Mouse (Mus musculus) hematopoietic multipotent progenitor cell, adult 10-12 weeks (in vitro differentiated cells): ENCODE data around the gene Ppp1ca. TPM values are rescaled to one million over a fixed set of nuclear protein-coding genes. Genes with fewer than 3 reads are reported as not detected.

ENCODE experiments used
- polyA plus RNA-seq: library from polyadenylated mRNA; stranded (reverse); fragments of >175 nt; gene quantifications from 2 replicates; pipeline ENCODE4 v1.2.3, GENCODE M21; 2012; ENCODE audit warnings: low replicate concordance

Gene Ppp1ca
- 456 and 607 TPM in 2 replicates for polyA plus RNA-seq

DNA sequence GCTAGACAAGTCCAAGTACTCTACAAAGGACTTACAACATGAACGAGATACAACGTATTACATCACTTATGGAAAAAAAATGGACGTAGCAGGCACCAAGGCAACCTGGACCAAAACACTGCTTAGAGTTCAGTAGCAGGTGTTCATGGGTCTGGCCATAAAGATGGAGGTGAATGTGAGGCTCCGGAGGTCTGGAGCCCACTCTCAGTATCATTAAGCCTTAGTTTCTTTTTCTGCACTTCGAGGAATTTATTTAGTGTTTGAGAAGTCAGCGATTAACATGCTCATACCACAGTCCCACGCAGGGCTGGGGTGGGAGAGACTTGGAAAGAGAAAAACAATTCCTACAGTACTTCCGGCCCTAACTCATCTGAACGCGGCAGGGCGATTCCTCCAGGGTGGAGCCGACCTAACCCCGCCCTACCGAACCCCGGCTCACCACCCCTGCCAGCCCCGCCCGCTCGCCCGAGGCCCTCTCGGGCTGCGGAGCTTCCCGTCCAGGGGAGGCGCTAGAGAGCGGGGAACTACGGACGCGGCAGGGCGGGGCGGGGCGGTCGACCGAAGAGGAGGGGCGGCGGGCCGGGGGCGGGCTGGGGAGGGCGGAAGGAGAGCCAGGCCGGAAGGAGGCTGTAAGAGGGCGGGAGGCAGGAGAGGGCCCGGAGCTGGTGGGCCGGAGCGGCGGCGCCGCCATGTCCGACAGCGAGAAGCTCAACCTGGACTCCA is at the start of gene Ppp1ca:
TSS of gene Ppp1ca (plus strand) at position 538 of the 723 bp plus-strand sequence.

DNA sequence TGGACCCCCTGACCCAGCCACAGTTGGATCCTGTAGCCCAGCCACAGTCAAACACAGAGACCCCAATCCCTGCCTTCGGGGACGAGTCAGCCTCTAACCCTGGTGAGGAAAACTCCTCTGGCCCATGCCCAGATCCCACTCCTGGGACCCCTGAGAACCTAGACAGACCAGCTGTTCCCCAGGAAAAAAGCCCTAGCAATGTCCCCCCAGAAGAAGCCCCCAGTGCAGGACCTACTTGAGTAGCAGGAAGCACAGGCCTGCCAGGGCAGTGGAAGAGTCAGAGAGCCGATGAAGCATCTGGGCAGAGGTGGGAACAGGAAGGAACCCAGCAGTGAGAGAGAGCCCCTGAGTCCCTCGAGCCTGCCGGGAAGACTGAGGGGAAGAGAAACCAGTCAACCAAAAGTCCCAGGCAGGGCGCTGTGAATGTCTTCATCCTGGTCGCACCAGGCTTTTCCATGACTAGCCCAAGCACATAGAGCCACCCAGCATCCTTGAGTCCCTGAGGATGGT is 48.1 kb upstream of the Ppp1ca start, which contains the start of gene Cabp4:
TSS of gene Cabp4 (minus strand) at position 275 of the 510 bp plus-strand sequence.

GRCm38 (mm10) chr19:4148491-4148806 is 43.4 kb upstream of the Ppp1ca start, which contains the start of gene Coro1b:
Gene Coro1b (plus strand): TSS chr19:4148619.

DNA sequence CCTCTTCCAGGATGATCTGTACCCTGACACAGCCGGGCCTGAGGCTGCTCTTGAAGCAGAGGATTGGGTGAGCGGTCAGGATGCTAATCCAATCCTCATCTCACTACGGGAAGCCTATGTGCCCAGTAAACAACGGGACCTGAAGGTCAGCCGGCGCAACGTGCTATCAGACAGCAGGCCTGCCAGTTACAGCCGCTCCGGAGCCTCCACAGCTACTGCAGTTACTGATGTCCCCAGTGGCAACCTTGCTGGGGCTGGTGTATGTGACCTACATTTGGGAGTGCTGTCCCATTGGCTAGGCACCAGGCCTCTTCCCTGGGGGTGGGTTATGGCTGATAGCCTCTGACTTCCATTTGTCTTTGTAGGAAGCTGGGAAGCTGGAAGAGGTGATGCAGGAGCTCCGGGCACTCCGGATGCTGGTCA is 38.6 kb upstream of the Ppp1ca start, which contains the start of gene Ptprcap:
TSS of gene Ptprcap (plus strand) at position 373 of the 423 bp plus-strand sequence.

GRCm38 (mm10) chr19:4162646-4163542 is 29.0 kb upstream of the Ppp1ca start, which contains the start of gene Rps6kb2:
Gene Rps6kb2 (minus strand): TSS chr19:4163354.

DNA sequence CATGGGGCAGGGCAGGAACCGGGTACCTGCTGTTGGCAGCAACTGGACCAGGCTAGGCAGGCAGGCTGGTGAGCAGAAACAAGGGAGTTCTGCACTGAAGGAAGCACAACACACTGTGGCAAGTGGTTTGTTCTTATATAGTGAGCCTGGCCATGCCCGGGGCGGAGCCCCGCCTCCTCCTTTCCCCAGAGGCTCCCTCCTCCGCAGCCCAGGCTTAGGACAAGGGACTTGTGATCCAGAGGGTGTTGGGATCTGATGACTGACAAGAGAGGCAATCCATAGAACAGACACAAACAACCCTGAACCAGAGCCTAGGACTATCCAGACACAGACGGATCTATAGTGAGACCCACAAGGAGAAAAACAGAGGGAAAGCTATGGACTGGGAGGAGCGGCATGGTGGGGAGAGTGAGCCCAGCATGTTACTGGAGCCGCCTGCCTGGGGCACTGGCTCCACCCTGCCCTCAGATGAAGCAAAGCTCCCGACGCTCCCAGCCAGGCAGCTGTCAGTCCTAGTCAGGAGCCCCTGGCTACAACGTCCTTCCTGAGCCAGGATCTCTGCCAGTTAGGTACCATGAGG is 16.4 kb upstream of the Ppp1ca start, which contains the start of gene Carns1:
TSS of gene Carns1 (minus strand) at position 112 of the 580 bp plus-strand sequence.

GRCm38 (mm10) chr19:4190831-4191334 is 982 bp upstream of the Ppp1ca start, which contains the start of gene Tbc1d10c:
Gene Tbc1d10c (minus strand): TSS chr19:4191284.

DNA sequence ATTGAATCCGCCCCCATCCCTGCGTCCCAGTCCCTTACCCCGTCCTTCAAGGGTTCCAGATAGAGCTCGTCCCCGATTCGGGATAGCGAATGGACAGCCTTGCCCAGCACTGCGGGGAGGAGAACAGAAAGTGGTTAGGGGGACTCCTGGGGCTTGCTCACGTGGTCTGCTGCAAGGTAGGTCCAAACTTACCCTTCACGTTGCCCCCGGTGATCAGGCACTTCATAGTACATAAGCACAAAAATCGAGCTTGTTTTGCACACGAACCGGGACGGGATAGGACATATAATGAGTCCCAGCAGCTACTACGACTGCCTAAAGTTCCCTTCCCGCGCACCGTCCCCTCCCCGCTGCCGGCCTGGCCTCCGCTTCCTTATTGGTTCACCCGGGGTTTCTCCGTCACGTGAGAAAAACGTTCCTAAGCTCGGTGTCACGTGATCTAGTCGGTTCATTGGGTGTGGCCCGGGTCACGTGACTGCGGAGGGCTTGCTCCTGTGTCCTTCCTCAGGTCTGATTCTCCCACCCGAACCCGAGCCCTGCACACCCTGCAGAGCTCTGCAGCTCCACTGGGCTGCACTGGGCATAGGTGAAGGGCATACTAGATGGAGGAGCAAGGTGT is 9.5 kb downstream of the Ppp1ca start, which contains the start of gene Rad9a:
TSS of gene Rad9a (minus strand) at position 372 of the 619 bp plus-strand sequence.

DNA sequence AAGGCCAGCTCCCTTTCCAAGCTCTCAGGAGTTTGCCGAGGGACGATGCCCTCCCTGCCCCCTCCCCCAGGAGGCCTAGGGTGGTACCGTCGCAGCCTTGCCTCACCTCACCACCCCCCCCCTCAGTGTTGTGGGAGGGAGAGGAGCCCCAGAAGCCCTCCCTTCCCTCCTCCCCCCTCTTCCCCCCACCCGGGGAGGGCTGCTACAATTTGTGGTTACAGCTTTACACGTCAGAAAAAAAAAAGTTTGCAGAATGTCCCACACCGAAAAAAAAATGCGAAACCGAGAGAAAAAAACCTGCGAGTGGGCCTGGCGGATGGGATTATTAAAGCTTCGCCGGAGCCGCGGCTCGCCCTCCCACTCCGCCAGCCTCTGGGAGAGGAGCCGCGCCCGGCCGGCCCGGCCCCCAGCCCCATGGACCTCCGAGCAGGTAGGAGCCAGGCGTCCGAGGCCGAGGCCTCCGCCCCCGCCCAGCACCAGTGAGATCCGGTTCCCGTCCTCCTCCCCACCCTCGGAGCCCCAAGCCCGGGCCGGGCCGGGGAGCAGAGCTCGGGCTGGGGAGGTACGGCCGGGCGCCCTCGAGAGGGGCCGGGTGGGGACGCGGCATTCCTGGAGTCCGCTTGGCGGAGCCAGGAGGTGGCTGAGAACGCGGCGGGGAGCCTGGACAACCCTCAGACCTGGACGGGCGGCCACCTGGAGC is 22.4 kb downstream of the Ppp1ca start, which contains the start of the genes Clcf1 and AC109138.7:
TSS of gene Clcf1 (plus strand) at position 168 of the 700 bp plus-strand sequence.
TSS of gene AC109138.7 (plus strand) at position 287 of the 700 bp plus-strand sequence.

DNA sequence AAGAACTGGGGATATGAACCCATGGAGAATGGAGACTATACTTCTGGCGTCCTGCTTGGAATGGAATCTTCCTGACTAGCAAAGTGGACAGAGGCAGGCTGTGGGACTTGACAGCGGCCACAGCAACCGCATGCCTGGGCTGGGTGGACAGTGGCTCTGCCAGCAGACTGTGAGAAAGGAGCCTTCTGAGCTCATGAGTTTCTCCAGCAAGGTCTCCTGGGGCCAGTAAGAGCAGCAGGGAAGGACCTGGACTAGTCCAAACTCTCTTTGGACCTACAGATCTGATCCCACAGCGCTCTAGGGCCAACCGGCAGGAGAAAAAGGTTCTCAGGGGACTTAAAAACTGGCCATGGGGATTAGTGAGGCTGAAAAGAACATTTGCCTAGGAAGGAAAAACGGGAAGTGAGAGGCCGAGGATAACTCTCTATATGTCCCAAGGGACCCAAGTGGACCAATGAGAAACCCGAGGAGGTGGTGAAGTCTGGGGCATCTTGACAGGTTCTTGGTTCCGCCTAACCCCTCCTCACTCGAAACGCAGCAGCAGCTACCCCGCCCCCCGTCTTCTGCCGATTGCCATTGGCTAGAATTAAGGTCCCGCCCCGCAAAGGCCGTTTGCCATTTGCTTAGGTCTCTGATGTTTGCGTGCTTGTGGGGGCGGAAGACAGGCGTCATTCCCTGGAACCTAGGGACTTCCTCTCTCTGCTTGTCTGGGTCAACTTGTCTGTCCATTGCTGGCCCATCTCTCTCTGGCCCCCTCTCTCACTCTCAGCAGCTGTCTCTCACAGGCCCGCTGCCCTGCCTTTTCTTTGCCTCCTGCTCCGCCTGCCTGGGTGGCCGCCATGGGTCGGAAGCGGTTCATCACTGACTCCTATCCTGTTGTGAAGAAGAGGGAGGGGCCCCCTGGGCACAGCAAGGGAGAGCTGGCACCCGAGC is 39.7 kb downstream of the Ppp1ca start, which contains the start of gene Pold4:
TSS of gene Pold4 (plus strand) at position 647 of the 933 bp plus-strand sequence.

Other genes starting within 250 kb of the Ppp1ca start
- gene Aldh3b3, start 233.4 kb upstream of the Ppp1ca start, polyA plus RNA-seq, result 0.03 TPM in 1 of 2 replicates, not detected in the other
- 0.14 and 1.1 TPM in 2 replicates for gene Aldh3b2, start 219.7 kb upstream of the Ppp1ca start, polyA plus RNA-seq
- 0.24 and 2.2 TPM in 2 replicates for gene Acy3, start 205.5 kb upstream of the Ppp1ca start, polyA plus RNA-seq
- gene Tbx10, start 199.3 kb upstream of the Ppp1ca start, polyA plus RNA-seq, result not detected in 2 replicates
- gene Nudt8, start 191.5 kb upstream of the Ppp1ca start, polyA plus RNA-seq, result 15.0 and 27.5 TPM in 2 replicates
- gene Gm49405, start 191.4 kb upstream of the Ppp1ca start, polyA plus RNA-seq, result 6.1 and 8.0 TPM in 2 replicates
- gene Doc2g, start 188.8 kb upstream of the Ppp1ca start, polyA plus RNA-seq, result 8.9 and 23.7 TPM in 2 replicates
- gene Ndufv1, start 179.3 kb upstream of the Ppp1ca start, polyA plus RNA-seq, result 57.0 and 132 TPM in 2 replicates
- 64.6 and 210 TPM in 2 replicates for gene Gstp1, start 154.1 kb upstream of the Ppp1ca start, polyA plus RNA-seq
- gene Gstp2, start 146.0 kb upstream of the Ppp1ca start, polyA plus RNA-seq, result 0.47 and 0.56 TPM in 2 replicates
- 8.4 and 10.8 TPM in 2 replicates for gene Gstp3, start 132.5 kb upstream of the Ppp1ca start, polyA plus RNA-seq
- not detected in 2 replicates for gene Cabp2, start 110.5 kb upstream of the Ppp1ca start, polyA plus RNA-seq
- gene Cdk2ap2, start 94.9 kb upstream of the Ppp1ca start, polyA plus RNA-seq, result 251 and 401 TPM in 2 replicates
- 226 and 266 TPM in 2 replicates for gene Pitpnm1, start 92.1 kb upstream of the Ppp1ca start, polyA plus RNA-seq
- gene Aip, start 66.2 kb upstream of the Ppp1ca start, polyA plus RNA-seq, result 166 and 283 TPM in 2 replicates
- gene Gpr152, start 52.3 kb upstream of the Ppp1ca start, polyA plus RNA-seq, result 0.06 TPM in 1 of 2 replicates, not detected in the other
- gene Cabp4, start 48.0 kb upstream of the Ppp1ca start, polyA plus RNA-seq, result 2.9 and 3.2 TPM in 2 replicates
- 197 and 258 TPM in 2 replicates for gene Coro1b, start 43.4 kb upstream of the Ppp1ca start, polyA plus RNA-seq
- gene Ptprcap, start 38.5 kb upstream of the Ppp1ca start, polyA plus RNA-seq, result 1,796 and 2,730 TPM in 2 replicates
- 46.3 and 105 TPM in 2 replicates for gene Rps6kb2, start 28.7 kb upstream of the Ppp1ca start, polyA plus RNA-seq
- 40.4 and 54.0 TPM in 2 replicates for gene Carns1, start 16.6 kb upstream of the Ppp1ca start, polyA plus RNA-seq
- gene Tbc1d10c, start 781 bp upstream of the Ppp1ca start, polyA plus RNA-seq, result 638 and 694 TPM in 2 replicates
- 45.2 and 49.9 TPM in 2 replicates for gene Rad9a, start 9.6 kb downstream of the Ppp1ca start, polyA plus RNA-seq
- 130 and 210 TPM in 2 replicates for gene Clcf1, start 22.2 kb downstream of the Ppp1ca start, polyA plus RNA-seq
- gene AC109138.7, start 22.3 kb downstream of the Ppp1ca start, polyA plus RNA-seq, result 0.75 and 163 TPM in 2 replicates
- 157 and 158 TPM in 2 replicates for gene Pold4, start 39.8 kb downstream of the Ppp1ca start, polyA plus RNA-seq
- 27.8 and 60.7 TPM in 2 replicates for gene Ssh3, start 77.1 kb downstream of the Ppp1ca start, polyA plus RNA-seq
- gene Ankrd13d, start 91.1 kb downstream of the Ppp1ca start, polyA plus RNA-seq, result 25.1 and 46.7 TPM in 2 replicates
- 1,315 and 1,512 TPM in 2 replicates for gene Grk2, start 114.2 kb downstream of the Ppp1ca start, polyA plus RNA-seq
- gene Kdm2a, start 206.2 kb downstream of the Ppp1ca start, polyA plus RNA-seq, result 87.2 and 104 TPM in 2 replicates
- 0.26 and 0.29 TPM in 2 replicates for gene Rhod, start 247.4 kb downstream of the Ppp1ca start, polyA plus RNA-seq